Mouse (Mus musculus) thymus, adult 2 months (tissue): ENCODE measurements around the gene Fam71b.

ENCODE experiments used
- CTCF ChIP-seq: fragments of 200-500 bp; IDR thresholded peaks from 2 replicates; pipeline ENCODE4 v1.5.1; 2012; ENCODE audit warnings: mild to moderate bottlenecking, control low read depth, low read length, moderate library complexity, borderline replicate concordance; ENCODE audit not compliant: control insufficient read depth, poor library complexity, insufficient read depth; ENCODE audit errors: extremely low read depth
- POLR2A ChIP-seq: fragments of 200-500 bp; IDR thresholded peaks from 2 replicates; pipeline ENCODE4 v1.6.1; 2012; ENCODE audit warnings: mild to moderate bottlenecking, low read length, control low read depth, moderate library complexity; ENCODE audit not compliant: control insufficient read depth, poor library complexity, insufficient read depth; ENCODE audit errors: extremely low read depth

DNA sequence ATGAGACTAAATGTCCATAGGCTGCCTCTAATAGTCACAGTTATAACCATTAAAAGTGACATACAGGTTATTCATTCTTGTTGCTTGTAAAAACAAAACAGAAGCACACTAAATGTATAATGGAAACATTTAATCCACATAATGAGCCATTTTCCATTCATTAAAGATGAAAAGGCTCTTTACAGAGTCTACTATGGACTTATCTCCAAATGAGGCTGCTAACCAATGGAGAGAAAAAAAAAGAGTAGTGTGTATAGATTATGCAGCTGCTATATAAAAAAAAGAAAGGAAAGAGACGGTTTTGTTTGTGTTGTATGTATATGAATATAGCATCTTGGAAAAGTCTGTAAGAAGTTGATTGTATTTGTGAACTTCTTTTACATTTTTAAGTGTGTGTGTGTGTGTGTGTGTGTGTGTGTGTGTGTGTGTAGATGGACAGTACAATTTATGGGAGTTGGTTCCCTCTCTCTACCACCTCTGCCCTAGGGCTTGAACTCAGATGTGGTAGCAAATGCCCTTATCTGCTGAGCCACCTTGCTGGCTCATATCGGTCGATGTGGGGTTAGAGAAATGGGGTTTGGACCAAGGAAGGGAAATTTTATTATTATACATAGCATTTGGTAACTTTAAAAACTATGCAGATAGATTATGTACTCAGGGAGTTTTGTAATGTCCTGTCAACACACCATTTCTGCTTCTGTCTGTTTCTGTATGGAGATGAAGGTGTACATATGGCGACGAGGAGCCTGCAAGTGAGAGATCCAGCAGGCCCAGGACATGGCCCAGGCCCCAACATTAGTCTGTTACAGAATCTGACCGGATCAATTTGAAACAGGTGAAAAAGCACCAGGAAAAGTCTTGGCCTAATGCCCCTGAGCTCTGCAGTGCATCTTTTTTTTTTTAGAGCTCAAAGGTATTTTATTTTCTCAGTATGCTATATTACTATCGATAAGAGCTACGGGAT is 18.3 kb upstream of the Fam71b start:
- TF ChIP-seq CTCF (no peak), POLR2A (no peak)
